Mouse (Mus musculus) layer of hippocampus, adult 8-10 months (tissue): ENCODE results near the gene Lpar2. TPM values are rescaled to one million over a fixed set of nuclear protein-coding genes. Genes with fewer than 3 reads are reported as not detected.

Experiments
- DNase-seq, 2 experiments: peaks; one replicate each; pipeline ENCODE4 v3.0.0; 2022; ENCODE audit warnings: low spot score in 2 of 2
- total RNA-seq, 4 experiments: library from RNA; stranded (reverse); gene quantifications; 2 replicates each; pipeline ENCODE4 v1.2.4; 2022

Lpar2 gene
- total RNA-seq, 4 experiments from 2014 or later = 0.49 to 0.69 (median 0.66) TPM

DNA sequence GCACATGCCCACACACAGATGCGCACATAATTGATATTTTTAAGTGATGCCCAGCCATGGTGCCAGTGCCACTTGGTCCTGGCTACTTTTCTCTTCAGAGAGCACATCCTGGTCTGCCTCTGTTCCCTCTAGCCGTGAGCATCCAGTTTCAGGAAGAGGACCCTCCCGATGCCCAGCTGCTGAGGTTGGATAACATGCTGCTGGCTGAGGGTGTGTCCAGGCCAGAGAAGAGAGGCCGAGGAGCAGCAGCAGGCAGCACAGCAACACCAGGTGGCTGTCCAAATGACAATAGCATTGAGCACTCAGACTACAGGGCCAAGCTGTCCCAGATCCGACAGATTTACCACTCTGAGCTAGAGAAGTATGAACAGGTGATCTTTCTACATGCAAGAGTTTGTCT is 42.0 kb downstream of the Lpar2 start:
- no peak for DNase-seq

DNA sequence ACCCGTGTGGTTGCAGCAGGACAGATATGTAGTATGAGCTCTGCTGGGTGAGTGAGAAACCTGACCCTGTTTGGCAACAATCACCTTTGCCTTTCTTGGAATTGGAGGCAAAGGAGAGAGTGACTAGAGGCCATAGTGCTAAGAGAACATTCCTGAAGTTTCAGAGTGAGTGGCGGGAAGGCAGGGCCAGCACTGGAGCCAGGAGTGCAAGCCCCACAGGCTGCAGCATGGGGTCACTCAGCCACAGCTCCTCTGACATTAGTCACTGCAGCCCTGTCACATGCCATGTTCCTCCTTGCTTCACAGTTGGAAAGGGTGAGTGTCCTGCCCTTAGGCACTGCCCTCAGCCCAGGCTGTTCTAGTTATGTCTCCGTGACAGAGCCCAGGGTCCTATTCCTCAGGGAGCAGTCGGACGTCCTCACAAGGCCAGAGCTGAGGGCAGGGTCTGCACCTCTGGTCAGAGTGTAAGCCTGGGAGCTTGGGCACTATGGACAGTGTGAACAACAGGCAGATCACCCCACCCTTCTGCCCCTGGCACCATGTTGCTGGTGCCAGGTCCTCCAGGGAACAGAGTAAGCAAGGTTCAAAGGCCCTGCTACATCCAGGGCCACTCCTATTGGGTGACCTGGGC is 45.6 kb downstream of the Lpar2 start:
- no peak for DNase-seq

DNA sequence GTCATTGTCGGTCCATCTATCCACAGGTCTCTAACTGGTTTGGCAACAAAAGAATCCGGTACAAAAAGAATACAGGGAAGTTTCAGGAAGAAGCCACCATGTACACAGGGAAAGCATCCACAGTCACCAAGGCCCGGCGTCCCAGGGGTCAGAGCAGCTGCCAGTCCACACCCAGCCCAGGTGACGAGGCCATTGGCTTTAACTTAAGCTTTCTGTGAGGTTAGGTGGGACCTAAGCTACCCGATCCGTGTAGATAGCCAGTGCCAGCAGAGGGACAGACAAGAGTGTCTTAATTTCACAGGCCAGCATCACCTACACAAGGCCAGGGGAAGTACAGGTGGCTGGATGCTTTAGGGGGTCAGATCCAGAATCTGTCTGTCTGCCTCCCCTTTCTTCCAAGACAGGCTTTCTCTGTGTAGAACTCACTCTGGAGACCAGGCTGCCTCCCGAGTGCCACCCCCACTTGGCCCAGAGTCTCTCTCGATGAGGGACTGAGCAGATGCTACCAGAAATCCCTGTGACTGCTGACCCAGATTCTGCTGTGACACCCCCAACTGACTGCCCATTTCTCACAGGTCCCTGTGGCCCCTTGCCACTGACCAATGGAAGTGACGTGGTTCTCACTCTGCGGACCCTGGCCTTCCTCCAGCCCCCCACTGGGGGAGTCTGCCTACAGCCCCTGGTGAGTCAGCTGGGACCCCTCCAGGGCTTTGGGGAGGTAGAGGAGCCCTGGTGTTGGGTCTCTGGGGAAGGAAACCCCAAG is 48.0 kb downstream of the Lpar2 start:
- no peak for DNase-seq

DNA sequence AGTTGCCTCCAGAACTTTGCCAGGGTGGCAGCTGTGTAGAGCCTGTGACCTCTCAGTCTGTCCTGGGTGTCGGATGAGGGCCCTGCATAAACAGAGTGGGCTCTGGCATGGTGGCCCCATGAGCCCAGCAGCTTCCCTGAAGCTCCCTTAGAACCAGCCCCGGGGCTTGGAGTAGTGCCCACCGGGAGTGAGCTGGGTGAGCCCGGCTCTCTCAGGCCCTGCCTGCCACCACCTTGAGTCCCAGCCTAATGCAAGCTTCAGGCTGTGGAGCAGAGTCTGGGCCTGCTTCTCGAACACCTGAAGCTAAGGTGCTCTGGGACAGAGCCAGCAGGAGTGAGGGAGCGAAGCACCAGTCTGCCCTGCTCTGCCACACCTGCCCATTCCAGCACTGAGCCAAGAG is 48.7 kb downstream of the Lpar2 start:
- no peak for DNase-seq

DNA sequence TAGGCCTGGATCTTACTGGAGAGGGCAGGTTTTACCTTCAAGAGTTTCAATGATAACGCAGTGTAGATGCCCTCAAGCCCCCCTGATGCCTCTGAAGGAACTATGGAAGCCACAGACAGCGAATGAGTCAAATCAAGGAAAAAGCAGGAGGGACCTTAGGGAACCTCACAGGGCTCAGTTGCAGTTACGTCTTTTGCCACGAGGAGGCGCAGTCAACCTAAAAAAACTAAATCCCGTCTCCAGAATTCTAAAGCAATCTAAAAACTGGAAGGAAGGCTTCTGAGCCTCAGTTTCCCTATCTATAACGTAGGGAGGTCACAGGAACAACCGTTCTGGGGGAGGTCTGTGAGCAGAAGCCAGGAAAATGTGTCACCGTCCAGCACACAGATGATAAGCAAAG is 51.9 kb downstream of the Lpar2 start:
- DNase-seq = peak in 1 of 2 experiments; percentile 78

DNA sequence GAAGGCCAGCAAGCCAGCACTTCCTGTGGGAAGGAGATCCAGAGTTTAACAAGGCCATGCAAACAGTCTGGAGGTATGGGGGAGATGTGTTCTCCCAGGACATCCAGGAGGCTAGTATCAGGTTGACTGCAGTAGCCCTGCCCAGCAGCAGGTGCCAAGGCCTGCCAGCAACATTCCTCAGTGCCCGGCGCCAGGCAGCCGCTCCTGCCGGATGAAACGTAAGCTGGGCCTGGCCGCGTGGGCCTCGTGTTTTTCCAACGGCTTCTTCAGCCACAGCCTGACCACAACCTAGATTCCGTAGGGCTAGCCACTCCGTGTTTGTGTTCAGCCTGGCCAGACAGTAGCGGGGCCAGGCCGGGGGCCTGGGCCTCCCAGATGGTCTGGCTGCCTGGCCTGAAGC is 52.4 kb downstream of the Lpar2 start:
- no peak for DNase-seq

DNA sequence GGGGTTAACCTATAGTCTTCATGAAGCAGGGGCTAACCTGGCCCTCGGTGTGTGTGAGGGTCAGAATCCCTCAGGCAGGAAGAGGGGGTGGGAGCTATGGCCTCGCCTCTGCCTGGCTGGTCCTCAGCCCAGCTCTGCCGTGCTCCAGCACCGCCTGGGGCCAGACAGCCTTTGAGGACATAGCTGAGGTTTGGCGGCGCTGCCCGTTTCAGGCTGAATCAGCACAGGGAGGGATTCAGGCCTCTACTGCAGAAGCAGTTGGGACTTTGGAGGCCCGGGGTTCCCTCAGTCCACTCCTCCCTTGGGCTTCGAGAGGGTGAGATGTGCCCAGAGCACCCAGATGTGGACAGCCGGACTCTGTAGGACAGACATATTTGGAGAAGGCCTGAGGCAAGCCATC is 53.9 kb downstream of the Lpar2 start:
- no peak for DNase-seq

DNA sequence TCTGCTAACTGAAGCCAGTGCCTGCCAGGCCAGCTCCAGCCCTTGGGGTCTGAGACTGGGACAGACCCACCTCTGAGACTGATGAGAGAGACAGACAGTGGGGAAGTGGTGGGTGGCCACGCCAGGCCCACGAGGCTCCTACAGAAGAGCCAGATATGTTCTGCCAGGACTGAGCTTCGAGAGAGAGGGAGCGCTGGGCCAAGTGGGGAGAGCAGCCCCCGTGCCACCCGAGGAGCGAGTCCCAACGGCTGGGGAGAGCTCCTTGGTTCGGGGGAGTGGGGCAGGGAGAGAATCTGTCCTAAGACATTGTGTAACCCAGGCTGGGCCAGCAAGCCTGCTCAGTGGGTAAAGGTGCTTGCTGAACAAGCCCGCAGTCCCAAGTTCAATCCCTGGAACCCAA is 54.7 kb downstream of the Lpar2 start:
- no peak for DNase-seq

DNA sequence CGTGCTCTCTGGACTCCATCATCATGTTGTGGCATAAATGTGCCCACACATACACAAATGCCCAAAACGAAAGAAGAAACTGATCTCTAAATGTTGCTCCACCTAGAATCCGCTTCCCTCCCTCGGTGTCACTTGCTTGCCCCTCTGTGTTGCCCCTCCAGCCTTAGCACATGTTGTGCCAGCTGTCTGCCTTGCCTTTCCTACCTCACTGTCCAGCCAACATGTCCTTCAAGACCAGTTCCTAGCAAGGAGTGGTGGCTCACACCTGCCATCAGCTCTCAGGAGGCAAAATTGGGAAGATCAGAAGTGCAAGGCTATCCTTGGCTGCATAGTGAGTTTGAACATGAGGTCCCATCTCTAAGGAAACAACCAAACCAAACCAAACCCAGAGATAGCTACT is 55.2 kb downstream of the Lpar2 start:
- DNase-seq = no peak

DNA sequence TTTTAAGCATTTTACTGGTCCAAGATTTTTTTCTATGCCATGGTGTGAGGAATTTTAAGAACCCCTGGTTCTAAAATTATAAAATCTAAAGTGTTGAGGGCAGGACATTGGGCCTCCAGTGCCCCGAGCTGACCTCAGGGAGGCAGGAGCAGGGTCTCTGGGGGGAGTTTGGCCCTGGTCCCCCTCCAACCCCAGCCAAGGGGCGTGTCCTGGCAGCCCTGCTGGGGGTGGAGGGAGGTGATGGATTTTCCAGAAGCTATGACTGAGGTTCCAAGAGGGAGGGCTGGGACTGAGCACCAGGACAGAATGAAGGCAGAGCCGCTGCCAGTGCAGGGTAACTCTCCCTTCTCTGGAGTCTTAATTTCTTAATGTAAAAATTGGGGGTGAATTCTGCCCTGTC is 55.8 kb downstream of the Lpar2 start:
- no peak for DNase-seq

DNA sequence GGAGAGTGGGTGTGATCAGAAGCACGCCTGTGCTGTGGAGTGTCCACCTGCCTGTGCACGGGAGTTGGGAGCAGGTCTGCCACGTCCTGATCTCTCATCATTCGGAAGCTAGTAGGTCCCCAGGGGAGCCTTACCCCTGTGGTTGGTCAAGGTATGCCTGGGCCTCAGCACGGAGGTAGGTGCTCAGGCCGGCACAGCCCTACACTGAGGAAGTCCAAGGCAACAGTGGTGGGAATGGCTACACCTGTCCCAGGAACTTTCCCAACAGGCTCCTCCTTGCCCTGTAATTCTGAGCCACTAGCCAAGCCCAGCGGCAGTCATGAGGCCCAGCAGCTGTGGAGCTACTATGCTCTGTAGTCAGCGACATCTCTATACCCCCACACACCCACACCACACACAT is 57.4 kb downstream of the Lpar2 start:
- no peak for DNase-seq

Other genes with a start within 250 kb of the Lpar2 start
- gene Zfp868, start 196.9 kb upstream of the Lpar2 start, total RNA-seq = 10 to 100 TPM; 14.9 to 21.2 (median 17.7) TPM
- 1 to 10 TPM; 4.4 to 6.8 (median 5.4) TPM for gene Zfp964, start 167.9 kb upstream of the Lpar2 start, total RNA-seq
- gene Zfp869, start 111.7 kb upstream of the Lpar2 start, total RNA-seq = 10 to 100 TPM; 20.8 to 23.9 (median 23.1) TPM
- gene Zfp963, start 72.5 kb upstream of the Lpar2 start, total RNA-seq = 1 to 10 TPM; 2.9 to 5.2 (median 3.6) TPM
- 1 to 10 TPM; 1.7 to 2.9 (median 2.1) TPM for gene Gm20422, start 47.5 kb upstream of the Lpar2 start, total RNA-seq
- 10 to 100 TPM; 37.5 to 40.3 (median 38.9) TPM for gene Atp13a1, start 31.3 kb upstream of the Lpar2 start, total RNA-seq
- gene Zfp866, start 31.3 kb upstream of the Lpar2 start, total RNA-seq = 10 to 100 TPM; 26.2 to 36.6 (median 31.0) TPM
- gene Gmip, start 13.8 kb upstream of the Lpar2 start, total RNA-seq = 10 to 100 TPM; 15.1 to 28.6 (median 18.1) TPM
- gene Pbx4, start 10.1 kb downstream of the Lpar2 start, total RNA-seq = 10 to 100 TPM; 15.7 to 22.4 (median 20.7) TPM
- under 1 TPM; 0.57 to 0.62 (median 0.59) TPM for gene Cilp2, start 65.3 kb downstream of the Lpar2 start, total RNA-seq
- under 1 TPM in 2 of 4 experiments, not detected in 2; 0.41 to 0.47 TPM for gene Tssk6, start 79.8 kb downstream of the Lpar2 start, total RNA-seq
- gene Ndufa13, start 80.1 kb downstream of the Lpar2 start, total RNA-seq = 100 to 1,000 TPM in 3 of 4 experiments, 10 to 100 TPM in 1; 95.2 to 148 (median 127) TPM
- 10 to 100 TPM; 19.1 to 43.7 (median 32.3) TPM for gene Yjefn3, start 80.3 kb downstream of the Lpar2 start, total RNA-seq
- gene Gatad2a, start 174.0 kb downstream of the Lpar2 start, total RNA-seq = 10 to 100 TPM; 27.9 to 37.6 (median 33.3) TPM
- gene Mau2, start 220.3 kb downstream of the Lpar2 start, total RNA-seq = 10 to 100 TPM; 62.7 to 76.5 (median 72.8) TPM
- 10 to 100 TPM; 55.2 to 60.3 (median 57.2) TPM for gene Sugp1, start 220.4 kb downstream of the Lpar2 start, total RNA-seq